Mouse (Mus musculus) small intestine, adult 2 months (tissue): Measurements from ENCODE around the gene Mip. TPM values are rescaled to one million over a fixed set of nuclear protein-coding genes. Genes with fewer than 3 reads are reported as not detected.

Experiments used
- H3K27ac ChIP-seq: fragments of 200-500 bp; 2 replicates; pipeline ENCODE4 v1.5.1; 2012; ENCODE audit warnings: low read depth, low read length, control low read depth, inconsistent platforms; ENCODE audit not compliant: insufficient read depth
- H3K27me3 ChIP-seq: fragments of 200-500 bp; 2 replicates; pipeline ENCODE4 v1.6.1; 2012; ENCODE audit warnings: mild to moderate bottlenecking, moderate library complexity, low read length, inconsistent platforms; ENCODE audit not compliant: control insufficient read depth, insufficient read depth
- H3K36me3 ChIP-seq: fragments of 200-500 bp; 2 replicates; pipeline ENCODE4 v1.6.1; 2012; ENCODE audit warnings: mild to moderate bottlenecking, low read length, control low read depth, inconsistent platforms; ENCODE audit not compliant: control insufficient read depth, insufficient read depth
- H3K4me1 ChIP-seq: fragments of 200-500 bp; 2 replicates; pipeline ENCODE4 v1.6.1; 2012; ENCODE audit warnings: low read length, inconsistent platforms, mixed read lengths; ENCODE audit not compliant: control insufficient read depth, insufficient read depth, insufficient read length
- H3K4me3 ChIP-seq: fragments of 200-500 bp; 2 replicates; pipeline ENCODE4 v1.5.1; 2012; ENCODE audit warnings: low read depth, mild to moderate bottlenecking, control low read depth, inconsistent platforms, low read length, moderate library complexity
- CTCF ChIP-seq: fragments of 200-500 bp; IDR thresholded peaks from 2 replicates; pipeline ENCODE4 v1.5.1; 2012; ENCODE audit warnings: low read depth, mild to moderate bottlenecking, control low read depth, inconsistent platforms, low read length, moderate library complexity, mixed read lengths; ENCODE audit not compliant: insufficient replicate concordance, insufficient read length; ENCODE audit errors: extremely low read depth
- POLR2A ChIP-seq: fragments of 200-500 bp; IDR thresholded peaks from 2 replicates; pipeline ENCODE4 v1.6.1; 2012; ENCODE audit warnings: low read depth, mild to moderate bottlenecking, control low read depth, inconsistent platforms, low read length, moderate library complexity
- WGBS: fragments of 180-500 bp; shearing (Covaris S2); methylation state at CpG from one replicate; pipeline ENCODE4 v1.1.7; 2018; 5-methylcytosine and 5-hydroxymethylcytosine counted together
- polyA plus RNA-seq: library from polyadenylated mRNA; depleted of rRNA; stranded (reverse); fragments of >200 nt; gene quantifications from 2 replicates; pipeline ENCODE4 v1.2.3, GENCODE M21; 2012

Gene Mip
- polyA plus RNA-seq, 1 experiment, result not detected

GRCm38 (mm10) chr10:128232420-128232985 is 6.9 kb downstream of the Mip start:
- no peaks in the 10 kb centered on the region for H3K36me3 ChIP-seq
- no peaks in the 10 kb centered on the region for H3K27me3 ChIP-seq
- WGBS, result 0% methylated on average over 14 of the region's 14 CpGs
- no peaks in the 10 kb centered on the region for H3K4me1 ChIP-seq
- peak overlapping the region; percentile 93 for H3K4me3 ChIP-seq
- H3K27ac ChIP-seq, result peak overlapping the region; percentile 87
- peak; percentile 59; the same call in 1 of the 2 replicates for TF ChIP-seq CTCF
- no peak for TF ChIP-seq POLR2A

GRCm38 (mm10) chr10:128236321-128236720 is 10.7 kb downstream of the Mip start:
- H3K27me3 ChIP-seq, result no peaks in the 10 kb centered on the region
- no peak overlapping the region for H3K27ac ChIP-seq
- H3K4me1 ChIP-seq, result no peaks in the 10 kb centered on the region
- TF ChIP-seq CTCF, result no peak
- TF ChIP-seq POLR2A, result no peak
- H3K4me3 ChIP-seq, result no peak overlapping the region
- 69% methylated on average over 4 of the region's 4 CpGs for WGBS
- no peaks in the 10 kb centered on the region for H3K36me3 ChIP-seq

- H3K36me3 ChIP-seq, result no peaks in the 10 kb centered on the region
- H3K27me3 ChIP-seq, result no peaks in the 10 kb centered on the region
- no peak overlapping the region for H3K4me3 ChIP-seq
- no peak for TF ChIP-seq CTCF
- no peak for TF ChIP-seq POLR2A
- WGBS, result 72% methylated on average over 15 of the region's 15 CpGs
- H3K27ac ChIP-seq, result no peak overlapping the region
- H3K4me1 ChIP-seq, result no peaks in the 10 kb centered on the region
Observed at GRCm38 (mm10) chr10:128237807-128238480, 12.3 kb downstream of the Mip start.

- TF ChIP-seq POLR2A (no peak), CTCF (no peak)
- Histone ChIP-seq H3K4me1 (no peaks in the 10 kb centered on the region), H3K36me3 (no peaks in the 10 kb centered on the region; the same call in 1 of the 2 replicates), H3K4me3 (no peak overlapping the region), H3K27me3 (no peaks in the 10 kb centered on the region), H3K27ac (no peak overlapping the region)
- 94% methylated on average over 4 of the region's 4 CpGs for WGBS
Observed at GRCm38 (mm10) chr10:128239140-128239539, 13.5 kb downstream of the Mip start.

- Histone ChIP-seq H3K4me1 (no peaks in the 10 kb centered on the region), H3K27me3 (no peaks in the 10 kb centered on the region), H3K27ac (no peak overlapping the region), H3K36me3 (no peaks in the 10 kb centered on the region; the same call in 1 of the 2 replicates), H3K4me3 (no peak overlapping the region)
- WGBS, result 84% methylated on average over 18 of the region's 18 CpGs
- TF ChIP-seq CTCF, result no peak
- no peak for TF ChIP-seq POLR2A
Observed at GRCm38 (mm10) chr10:128240131-128240530, 14.5 kb downstream of the Mip start.

- TF ChIP-seq CTCF (no peak), POLR2A (no peak)
- Histone ChIP-seq H3K4me3 (no peak overlapping the region), H3K27me3 (no peaks in the 10 kb centered on the region), H3K4me1 (no peaks in the 10 kb centered on the region), H3K36me3 (no peaks in the 10 kb centered on the region; the same call in 1 of the 2 replicates), H3K27ac (no peak overlapping the region)
- WGBS, result 86% methylated on average over 8 of the region's 8 CpGs
Observed at GRCm38 (mm10) chr10:128243252-128243651, 17.6 kb downstream of the Mip start.

- H3K4me3 ChIP-seq, result no peak overlapping the region
- no peaks in the 10 kb centered on the region for H3K4me1 ChIP-seq
- no peak overlapping the region for H3K27ac ChIP-seq
- TF ChIP-seq CTCF (no peak), POLR2A (no peak)
- H3K27me3 ChIP-seq, result no peaks in the 10 kb centered on the region
- no peaks in the 10 kb centered on the region; the same call in 1 of the 2 replicates for H3K36me3 ChIP-seq
- 92% methylated on average over 15 of the region's 15 CpGs for WGBS
Observed at GRCm38 (mm10) chr10:128244121-128244520, 18.5 kb downstream of the Mip start.
